Mouse (Mus musculus): ENCODE measurements around the gene Tekt5. TPM values are rescaled to one million over a fixed set of nuclear protein-coding genes. Genes with fewer than 3 reads are reported as not detected.

Tekt5 gene
- polyA plus RNA-seq, 1 experiment from 2014 or later, result not detected

GRCm38 (mm10) chr16:10369996-10370395 lies 25.3 kb downstream of the Tekt5 start:
- DNase-seq (ENCODE audit: low spot score), result no peak
- no peaks in the 10 kb centered on the region for H3K27me3 ChIP-seq (ENCODE audit: low read depth, poor library complexity, severe bottlenecking)
- no peaks in the 10 kb centered on the region for H3K36me3 ChIP-seq
- no peak overlapping the region for H3K4me3 ChIP-seq
- H3K9me3 ChIP-seq (replicated peaks), result no peaks in the 10 kb centered on the region
- H3K4me1 ChIP-seq, result peaks cover 27% of the 10 kb centered on the region
- 90% methylated on average over 1 of the region's 1 CpGs for WGBS
- H3K27ac ChIP-seq (replicated peaks), result peak overlapping the region; percentile 46

- no peaks in the 10 kb centered on the region for H3K9me3 ChIP-seq (replicated peaks)
- peaks cover 22% of the 10 kb centered on the region for H3K4me1 ChIP-seq
- H3K27me3 ChIP-seq (ENCODE audit: low read depth, poor library complexity, severe bottlenecking), result no peaks in the 10 kb centered on the region
- WGBS, result 69% methylated on average over 3 of the region's 3 CpGs
- no peak overlapping the region for H3K4me3 ChIP-seq
- H3K36me3 ChIP-seq, result no peaks in the 10 kb centered on the region
- peak; percentile 19 for DNase-seq (ENCODE audit: low spot score)
- H3K27ac ChIP-seq (replicated peaks), result peak overlapping the region; percentile 46
Observed at GRCm38 (mm10) chr16:10369468-10369934, 25.8 kb downstream of the Tekt5 start.

- DNase-seq (ENCODE audit: low spot score), result no peak
- no peak overlapping the region for H3K27ac ChIP-seq (replicated peaks)
- H3K27me3 ChIP-seq (ENCODE audit: low read depth, poor library complexity, severe bottlenecking), result no peaks in the 10 kb centered on the region
- H3K4me1 ChIP-seq, result peaks cover 18% of the 10 kb centered on the region
- H3K4me3 ChIP-seq, result no peak overlapping the region
- H3K9me3 ChIP-seq (replicated peaks), result no peaks in the 10 kb centered on the region
- H3K36me3 ChIP-seq, result no peaks in the 10 kb centered on the region
- WGBS, result 78% methylated on average over 14 of the region's 14 CpGs
Observed at GRCm38 (mm10) chr16:10366240-10367217, 28.8 kb downstream of the Tekt5 start.

- no peak for DNase-seq (ENCODE audit: low spot score)
- Histone ChIP-seq H3K36me3 (no peaks in the 10 kb centered on the region), H3K27me3 (ENCODE audit: low read depth, poor library complexity, severe bottlenecking) (no peaks in the 10 kb centered on the region), H3K27ac (replicated peaks) (no peak overlapping the region), H3K4me3 (no peak overlapping the region), H3K4me1 (peaks cover 18% of the 10 kb centered on the region), H3K9me3 (replicated peaks) (no peaks in the 10 kb centered on the region)
- WGBS, result 88% methylated on average over 4 of the region's 4 CpGs
Observed at GRCm38 (mm10) chr16:10365796-10366195, 29.5 kb downstream of the Tekt5 start.

- 87% methylated on average over 1 of the region's 1 CpGs for WGBS
- no peak for DNase-seq (ENCODE audit: low spot score)
- Histone ChIP-seq H3K27ac (replicated peaks) (no peak overlapping the region), H3K4me1 (peaks cover 8% of the 10 kb centered on the region), H3K27me3 (ENCODE audit: low read depth, poor library complexity, severe bottlenecking) (no peaks in the 10 kb centered on the region), H3K9me3 (replicated peaks) (no peaks in the 10 kb centered on the region), H3K36me3 (no peaks in the 10 kb centered on the region), H3K4me3 (no peak overlapping the region)
Observed at GRCm38 (mm10) chr16:10363061-10363460, 32.2 kb downstream of the Tekt5 start.

GRCm38 (mm10) chr16:10359241-10359640 lies 36.0 kb downstream of the Tekt5 start:
- no peaks in the 10 kb centered on the region for H3K36me3 ChIP-seq
- no peaks in the 10 kb centered on the region for H3K27me3 ChIP-seq (ENCODE audit: low read depth, poor library complexity, severe bottlenecking)
- H3K4me3 ChIP-seq, result no peak overlapping the region
- H3K4me1 ChIP-seq, result peaks cover 10% of the 10 kb centered on the region
- 84% methylated on average over 6 of the region's 6 CpGs for WGBS
- H3K9me3 ChIP-seq (replicated peaks), result no peaks in the 10 kb centered on the region
- no peak overlapping the region for H3K27ac ChIP-seq (replicated peaks)
- no peak for DNase-seq (ENCODE audit: low spot score)

GRCm38 (mm10) chr16:10358010-10358934 lies 37.0 kb downstream of the Tekt5 start:
- WGBS, result 18% methylated on average over 30 of the region's 30 CpGs
- H3K27ac ChIP-seq (replicated peaks), result peak overlapping the region; percentile 60
- no peaks in the 10 kb centered on the region for H3K9me3 ChIP-seq (replicated peaks)
- peak overlapping the region; percentile 47 for H3K4me3 ChIP-seq
- no peaks in the 10 kb centered on the region for H3K27me3 ChIP-seq (ENCODE audit: low read depth, poor library complexity, severe bottlenecking)
- peak; percentile 82 for DNase-seq (ENCODE audit: low spot score)
- peaks cover 10% of the 10 kb centered on the region for H3K4me1 ChIP-seq
- no peaks in the 10 kb centered on the region for H3K36me3 ChIP-seq

- H3K4me1 ChIP-seq, result peaks cover 10% of the 10 kb centered on the region
- H3K27ac ChIP-seq (replicated peaks), result no peak overlapping the region
- no peak overlapping the region for H3K4me3 ChIP-seq
- DNase-seq (ENCODE audit: low spot score), result no peak
- H3K36me3 ChIP-seq, result no peaks in the 10 kb centered on the region
- H3K9me3 ChIP-seq (replicated peaks), result no peaks in the 10 kb centered on the region
- H3K27me3 ChIP-seq (ENCODE audit: low read depth, poor library complexity, severe bottlenecking), result no peaks in the 10 kb centered on the region
Observed at GRCm38 (mm10) chr16:10355004-10355403, 40.3 kb downstream of the Tekt5 start.

GRCm38 (mm10) chr16:10351050-10351636 lies 44.1 kb downstream of the Tekt5 start:
- H3K27ac ChIP-seq (replicated peaks), result no peak overlapping the region
- H3K4me3 ChIP-seq, result no peak overlapping the region
- H3K27me3 ChIP-seq (ENCODE audit: low read depth, poor library complexity, severe bottlenecking), result no peaks in the 10 kb centered on the region
- H3K9me3 ChIP-seq (replicated peaks), result no peaks in the 10 kb centered on the region
- 74% methylated on average over 9 of the region's 9 CpGs for WGBS
- no peaks in the 10 kb centered on the region for H3K4me1 ChIP-seq
- H3K36me3 ChIP-seq, result no peaks in the 10 kb centered on the region
- no peak for DNase-seq (ENCODE audit: low spot score)

- Histone ChIP-seq H3K4me3 (no peak overlapping the region), H3K36me3 (no peaks in the 10 kb centered on the region), H3K27me3 (ENCODE audit: low read depth, poor library complexity, severe bottlenecking) (no peaks in the 10 kb centered on the region), H3K4me1 (peaks cover 6% of the 10 kb centered on the region), H3K9me3 (replicated peaks) (no peaks in the 10 kb centered on the region), H3K27ac (replicated peaks) (no peak overlapping the region)
- 82% methylated on average over 10 of the region's 10 CpGs for WGBS
- no peak for DNase-seq (ENCODE audit: low spot score)
Observed at GRCm38 (mm10) chr16:10349876-10350275, 45.4 kb downstream of the Tekt5 start.

GRCm38 (mm10) chr16:10349436-10349835 lies 45.9 kb downstream of the Tekt5 start:
- WGBS, result 82% methylated on average over 5 of the region's 5 CpGs
- Histone ChIP-seq H3K36me3 (no peaks in the 10 kb centered on the region), H3K4me3 (no peak overlapping the region)

GRCm38 (mm10) chr16:10347551-10347950 lies 47.7 kb downstream of the Tekt5 start:
- Histone ChIP-seq H3K9me3 (replicated peaks) (no peaks in the 10 kb centered on the region), H3K4me1 (peaks cover 12% of the 10 kb centered on the region), H3K36me3 (no peaks in the 10 kb centered on the region), H3K4me3 (no peak overlapping the region), H3K27me3 (ENCODE audit: low read depth, poor library complexity, severe bottlenecking) (no peaks in the 10 kb centered on the region), H3K27ac (replicated peaks) (no peak overlapping the region)
- WGBS, result 90% methylated on average over 7 of the region's 7 CpGs
- DNase-seq (ENCODE audit: low spot score), result no peak

More at GRCm38 (mm10) chr16:10349436-10349835, 45.9 kb downstream of the Tekt5 start:
- H3K27ac ChIP-seq (replicated peaks), result no peak overlapping the region
- H3K4me1 ChIP-seq, result peaks cover 11% of the 10 kb centered on the region
- no peaks in the 10 kb centered on the region for H3K9me3 ChIP-seq (replicated peaks)
- no peak for DNase-seq (ENCODE audit: low spot score)
- no peaks in the 10 kb centered on the region for H3K27me3 ChIP-seq (ENCODE audit: low read depth, poor library complexity, severe bottlenecking)

Data from midbrain, embryonic 10.5 days (tissue).